Comparison of ENCODE assay signal across 8 mouse cellular contexts in the genomic region with DNA sequence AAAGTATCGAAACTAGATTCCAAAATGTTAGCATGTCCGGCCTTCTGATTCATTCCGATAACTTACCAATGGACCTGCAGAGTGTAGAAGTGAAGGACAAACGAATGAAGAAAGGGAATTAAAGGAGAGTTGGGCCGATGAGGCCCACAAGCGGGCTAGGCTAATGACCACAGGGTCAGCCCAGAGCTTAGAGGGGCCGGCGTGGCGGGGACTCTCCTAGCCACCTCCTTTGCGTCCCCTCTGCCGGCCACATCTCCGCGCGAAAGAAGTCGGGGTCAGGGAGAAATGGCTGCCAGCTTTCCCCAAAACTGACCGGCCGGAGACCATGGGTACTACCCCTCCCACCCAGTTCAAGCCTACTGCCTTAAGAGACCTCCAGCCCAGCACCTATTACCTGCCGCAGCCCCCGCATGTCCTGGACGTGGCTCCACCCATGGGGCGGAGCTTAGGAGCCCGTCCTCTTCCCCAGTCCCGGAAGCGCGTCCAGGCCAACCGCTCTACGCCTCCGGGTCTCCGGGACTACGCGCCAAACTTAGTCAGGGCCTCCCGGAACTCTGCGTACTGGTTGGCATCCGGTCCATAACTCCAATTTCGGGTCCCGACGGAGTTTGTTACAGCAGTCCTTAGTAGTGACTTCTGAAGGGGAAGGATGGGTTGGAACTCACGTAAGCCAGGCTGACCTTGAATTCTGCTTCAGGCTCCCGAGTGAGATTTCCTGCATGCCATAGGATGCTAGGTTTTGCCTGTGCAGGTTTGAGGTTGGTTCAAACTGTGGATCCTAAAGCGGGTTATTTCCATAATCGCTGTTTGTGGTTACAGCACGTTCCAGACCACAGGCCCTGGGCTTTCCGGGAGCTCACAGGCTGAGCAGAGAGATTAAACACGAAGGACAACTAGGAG. TPM values are rescaled to one million over a fixed set of nuclear protein-coding genes. Genes with fewer than 3 reads are reported as not detected.
DNase-seq lines count a peak whose midpoint lies in the region; ATAC-seq lines count a peak whose summit lies in the region.

A gene (minus strand): TSS at position 556 of the 900 bp plus-strand sequence.

- DNase-seq in layer of hippocampus, adult 11-12 months (ENCODE audit: low spot score), result peak; percentile 77
- no peak for DNase-seq in layer of hippocampus, adult 9-10 months (ENCODE audit: low spot score)
- DNase-seq in embryo, embryonic 9.5 days (ENCODE audit: extremely low spot score), result peak; percentile 87
- DNase-seq in gastrocnemius, postnatal 4 days (ENCODE audit: low spot score in 2 of 2), result peak; percentile 63 to 80
- peak; percentile 86 for DNase-seq in limb, embryonic 10.5 days (ENCODE audit: low spot score)
- DNase-seq in skeletal muscle tissue, adult 2 months (ENCODE audit: low read depth, low spot score), result peak; percentile 83

- H3K4me3 ChIP-seq in intestine, embryonic 16.5 days (ENCODE audit: low read length), result peak within 1 kb of the TSS; percentile 83
- H3K4me3 ChIP-seq in limb, embryonic 10.5 days, result peak within 1 kb of the TSS; percentile 76
- H3K4me3 ChIP-seq in midbrain, embryonic 12.5 days, result peak within 1 kb of the TSS; percentile 60

- peak within 1 kb of the TSS; percentile 87 for H3K27ac ChIP-seq in intestine, embryonic 16.5 days (ENCODE audit: low read length)
- H3K27ac ChIP-seq in limb, embryonic 10.5 days, result peak within 1 kb of the TSS; percentile 83
- 0 out of 2 replicates have a peak within 1 kb of the TSS, but pooled peaks have one; percentile 20 for H3K27ac ChIP-seq in midbrain, embryonic 12.5 days (replicated peaks)

- peaks cover 20% of the 10 kb centered on the region for H3K4me1 ChIP-seq in intestine, embryonic 16.5 days (ENCODE audit: control insufficient read depth, insufficient read depth, low read length)
- H3K4me1 ChIP-seq in limb, embryonic 10.5 days, result peaks cover 28% of the 10 kb centered on the region
- peaks cover 19% of the 10 kb centered on the region for H3K4me1 ChIP-seq in midbrain, embryonic 12.5 days

- H3K27me3 ChIP-seq in intestine, embryonic 16.5 days (replicated peaks; ENCODE audit: control insufficient read depth, insufficient read depth, low read length), result no peaks in the 10 kb centered on the region
- H3K27me3 ChIP-seq in limb, embryonic 10.5 days (ENCODE audit: low read depth, poor library complexity, severe bottlenecking), result no peaks in the 10 kb centered on the region
- H3K27me3 ChIP-seq in midbrain, embryonic 12.5 days, result no peaks in the 10 kb centered on the region

- ATAC-seq in intestine, embryonic 16.5 days, result peak; percentile 82
- ATAC-seq in midbrain, embryonic 12.5 days (ENCODE audit: low FRiP score, low read depth), result 0 out of 2 replicates have a peak, but pooled peaks have one; percentile 42

- 3% methylated on average over 40 of the region's 44 CpGs for WGBS in intestine, embryonic 16.5 days
- WGBS in limb, embryonic 10.5 days, result 6% methylated on average over 44 of the region's 44 CpGs
- 5% methylated on average over 44 of the region's 44 CpGs for WGBS in midbrain, embryonic 12.5 days

- H3K36me3 ChIP-seq in intestine, embryonic 16.5 days (ENCODE audit: control insufficient read depth, insufficient read depth, low read length), result no peaks in the 10 kb centered on the region
- H3K36me3 ChIP-seq in limb, embryonic 10.5 days, result peaks cover 32% of the 10 kb centered on the region
- peaks cover 9% of the 10 kb centered on the region; the same call in 1 of the 2 replicates for H3K36me3 ChIP-seq in midbrain, embryonic 12.5 days

- no peaks in the 10 kb centered on the region for H3K9me3 ChIP-seq in intestine, embryonic 16.5 days (ENCODE audit: control insufficient read depth, low read length)
- no peaks in the 10 kb centered on the region for H3K9me3 ChIP-seq in limb, embryonic 10.5 days (replicated peaks)
- H3K9me3 ChIP-seq in midbrain, embryonic 12.5 days, result no peaks in the 10 kb centered on the region

- peak within 1 kb of the TSS; percentile 74 for H3K9ac ChIP-seq in intestine, embryonic 16.5 days (ENCODE audit: low read depth, low read length)
- H3K9ac ChIP-seq in midbrain, embryonic 12.5 days (replicated peaks), result peak within 1 kb of the TSS; percentile 65

- H3K4me2 ChIP-seq in intestine, embryonic 16.5 days (ENCODE audit: low read depth, low read length), result peak within 1 kb of the TSS; percentile 84
- H3K4me2 ChIP-seq in midbrain, embryonic 12.5 days (replicated peaks), result peak within 1 kb of the TSS; percentile 78

RNA-seq across cellular contexts. Expression of the gene that starts here (rescaled TPM):
- total RNA-seq in gastrocnemius, postnatal 4 days (2021), result 10 to 100 TPM; 10.3 to 10.4 TPM
- 40.9 and 47.0 TPM in 2 replicates for polyA plus RNA-seq in intestine, embryonic 16.5 days (2015; fragmentation: Nextera tagmentation; extraction: Ambion mirVana)
- polyA plus RNA-seq in limb, embryonic 10.5 days (2016; fragmentation: Nextera tagmentation; extraction: Ambion mirVana), result 42.8 and 43.6 TPM in 2 replicates
- polyA plus RNA-seq in midbrain, embryonic 12.5 days (2016; fragmentation: Nextera tagmentation; extraction: Ambion mirVana), result 20.3 and 24.6 TPM in 2 replicates

Comparison
In these comparisons a context has a peak if more than half of its experiments do, and no peak if none do; other contexts are left out.
1. H3K27ac ChIP-seq: peak in every context shown above with its lines; median percentile 87 in intestine, embryonic 16.5 days; 83 in limb, embryonic 10.5 days; 20 in midbrain, embryonic 12.5 days.